Mouse (Mus musculus) layer of hippocampus, adult 9-11 months (tissue): ENCODE measurements at regions not wholly inside any gene's neighbourhood (a gene's known extent, or its start where the extent isn't known, plus 50 kb on each side); places are given as distances from the start of the nearest gene placed in this dataset.
"Not testable (repeated sequence)": the region's sequence is repeated elsewhere in the genome, so short reads cannot be mapped to it uniquely, and the experiment has no call there.

Experiments
- DNase-seq: peaks from one replicate; pipeline ENCODE4 v3.0.0; 2022

DNA sequence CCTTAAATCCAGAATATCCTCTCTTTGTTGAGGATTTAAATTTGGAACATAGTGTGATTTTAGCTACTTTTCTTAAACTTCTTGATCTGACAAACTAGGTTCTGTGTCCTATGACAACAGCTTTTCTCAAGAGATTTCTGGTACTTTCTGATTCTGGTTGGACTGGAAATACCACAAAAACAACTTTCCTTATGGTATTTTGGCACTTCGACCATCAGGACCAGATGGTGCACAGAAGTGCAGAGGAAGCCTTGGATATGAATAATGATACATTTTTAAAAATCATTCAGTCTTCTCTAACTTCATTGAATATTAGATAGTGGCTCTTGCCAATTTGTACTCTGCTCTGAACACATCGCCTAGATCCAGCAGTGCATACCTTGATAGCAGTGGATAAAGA, 303.8 kb upstream of the Flrt2 start:
- peak; percentile 80 for DNase-seq

DNA sequence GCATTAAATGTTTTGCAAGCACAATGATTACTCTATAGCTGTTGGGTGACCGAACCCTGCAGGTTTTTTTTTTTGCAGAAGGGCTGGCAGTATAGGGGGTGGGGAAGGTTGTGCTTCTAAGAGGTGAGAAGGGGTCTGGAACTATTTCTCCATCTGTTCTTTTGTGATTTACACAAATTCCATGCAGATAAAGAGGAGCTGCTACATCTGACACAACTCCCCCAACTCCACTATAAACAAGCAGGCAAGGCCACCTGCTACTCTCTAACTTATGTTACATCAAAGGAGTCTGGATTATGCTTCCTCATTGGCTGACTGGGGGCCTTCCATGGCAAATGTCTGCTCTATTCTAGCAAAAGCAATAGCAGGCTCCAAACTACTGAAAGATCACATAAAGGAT, 299.2 kb upstream of the Flrt2 start:
- DNase-seq = peak; percentile 14

DNA sequence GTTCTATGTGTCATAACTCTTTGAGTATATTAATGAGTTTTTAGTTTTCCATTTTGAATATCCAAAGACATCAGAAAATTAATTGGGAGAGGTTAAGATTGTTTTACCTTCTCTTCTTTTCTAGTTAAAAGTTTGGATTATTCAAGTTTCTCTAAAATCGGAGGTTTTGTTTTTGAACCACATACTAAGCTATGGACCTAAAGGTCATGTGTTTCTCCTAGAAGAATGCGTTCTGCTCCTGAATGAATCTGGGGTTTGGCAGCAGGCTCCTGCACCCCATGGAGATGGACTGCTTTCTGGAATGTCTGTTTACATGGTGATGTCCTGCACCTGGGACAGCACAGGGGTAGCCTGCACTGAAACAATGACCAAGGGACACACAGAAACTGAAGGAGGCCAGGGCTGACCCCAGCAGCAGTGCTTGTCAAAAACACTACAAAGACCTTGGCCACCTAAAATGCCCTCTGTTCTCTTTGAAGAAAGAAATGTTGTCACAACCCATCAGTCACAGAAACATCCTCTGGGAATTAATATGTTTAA, 297.0 kb upstream of the Flrt2 start:
- DNase-seq = no peak

DNA sequence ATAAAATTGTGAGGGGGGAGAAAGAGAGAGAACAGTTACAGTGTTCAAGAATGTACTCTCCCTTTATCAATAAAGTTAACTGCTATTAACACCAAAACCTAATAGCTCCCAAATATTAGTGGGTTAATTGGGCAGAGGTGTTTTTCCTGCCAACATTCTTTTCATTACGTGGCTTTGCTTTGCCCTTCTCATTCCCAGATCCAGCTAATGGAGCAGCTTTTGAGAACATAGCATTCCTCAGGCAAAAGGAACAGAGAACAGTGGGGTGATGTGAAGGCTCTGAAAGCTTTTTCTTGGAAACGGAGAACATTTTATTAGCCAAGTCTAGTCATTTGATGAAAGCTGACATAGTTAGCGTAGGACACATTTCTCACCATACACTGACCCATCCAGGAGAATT, 271.2 kb upstream of the Flrt2 start:
- DNase-seq = no peak

DNA sequence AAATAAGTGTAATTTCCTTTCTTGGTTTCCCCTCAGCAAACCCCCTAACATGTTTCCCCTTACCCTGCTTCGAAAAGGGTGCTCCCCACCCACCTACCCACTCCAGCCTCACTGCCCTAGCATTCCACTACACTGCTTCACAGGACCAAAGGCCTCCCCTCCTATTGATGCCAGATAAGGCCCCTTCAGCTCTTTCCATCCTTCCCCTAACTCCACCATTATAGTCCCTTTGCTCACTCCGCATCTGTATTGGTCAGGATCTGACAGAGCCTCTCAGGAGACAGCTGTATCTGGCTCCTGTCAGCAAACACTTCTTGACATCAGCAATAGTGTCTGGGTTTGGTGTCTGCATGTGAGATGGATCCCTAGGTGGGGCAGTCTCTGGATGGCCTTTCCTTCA, 267.3 kb upstream of the Flrt2 start:
- DNase-seq = no peak

DNA sequence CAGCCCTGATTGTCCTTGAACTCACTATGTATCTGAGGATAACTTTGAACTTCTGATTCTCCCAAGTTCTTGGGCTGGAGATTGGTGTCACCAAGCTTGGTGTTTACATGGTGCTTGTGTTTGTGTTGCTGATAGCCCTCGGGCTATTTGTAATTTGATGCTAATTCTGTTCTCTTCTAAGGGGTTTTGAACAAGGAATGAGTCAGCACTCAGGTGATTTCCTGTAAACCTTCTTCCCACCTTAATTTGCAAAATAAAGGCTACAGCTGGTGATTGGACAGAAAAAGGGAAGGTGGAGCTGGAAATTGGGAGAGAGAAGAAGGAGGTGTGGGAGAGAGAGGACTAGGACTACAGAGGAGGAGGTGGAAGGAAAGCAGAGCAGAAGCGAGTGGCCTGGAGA, 254.8 kb upstream of the Flrt2 start:
- DNase-seq = no peak

DNA sequence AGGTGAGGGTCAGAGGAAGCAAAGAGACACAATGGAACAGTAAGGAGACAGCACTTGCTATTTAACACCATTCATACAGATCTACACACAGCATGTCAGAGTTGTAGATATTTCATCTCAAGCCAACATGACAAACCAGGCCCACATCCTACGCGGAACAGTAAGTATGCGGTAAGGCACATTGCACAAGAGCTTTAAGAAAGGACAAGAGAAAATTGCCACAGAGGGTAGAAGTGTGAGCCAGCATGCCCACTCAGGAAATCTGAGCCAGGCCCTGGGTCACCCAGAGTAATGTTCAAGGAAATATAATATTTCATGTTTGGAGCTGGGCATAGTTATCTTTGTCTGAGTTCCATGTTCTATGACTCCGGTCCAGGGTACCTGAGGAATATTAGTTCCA, 234.5 kb upstream of the Flrt2 start:
- DNase-seq = no peak

DNA sequence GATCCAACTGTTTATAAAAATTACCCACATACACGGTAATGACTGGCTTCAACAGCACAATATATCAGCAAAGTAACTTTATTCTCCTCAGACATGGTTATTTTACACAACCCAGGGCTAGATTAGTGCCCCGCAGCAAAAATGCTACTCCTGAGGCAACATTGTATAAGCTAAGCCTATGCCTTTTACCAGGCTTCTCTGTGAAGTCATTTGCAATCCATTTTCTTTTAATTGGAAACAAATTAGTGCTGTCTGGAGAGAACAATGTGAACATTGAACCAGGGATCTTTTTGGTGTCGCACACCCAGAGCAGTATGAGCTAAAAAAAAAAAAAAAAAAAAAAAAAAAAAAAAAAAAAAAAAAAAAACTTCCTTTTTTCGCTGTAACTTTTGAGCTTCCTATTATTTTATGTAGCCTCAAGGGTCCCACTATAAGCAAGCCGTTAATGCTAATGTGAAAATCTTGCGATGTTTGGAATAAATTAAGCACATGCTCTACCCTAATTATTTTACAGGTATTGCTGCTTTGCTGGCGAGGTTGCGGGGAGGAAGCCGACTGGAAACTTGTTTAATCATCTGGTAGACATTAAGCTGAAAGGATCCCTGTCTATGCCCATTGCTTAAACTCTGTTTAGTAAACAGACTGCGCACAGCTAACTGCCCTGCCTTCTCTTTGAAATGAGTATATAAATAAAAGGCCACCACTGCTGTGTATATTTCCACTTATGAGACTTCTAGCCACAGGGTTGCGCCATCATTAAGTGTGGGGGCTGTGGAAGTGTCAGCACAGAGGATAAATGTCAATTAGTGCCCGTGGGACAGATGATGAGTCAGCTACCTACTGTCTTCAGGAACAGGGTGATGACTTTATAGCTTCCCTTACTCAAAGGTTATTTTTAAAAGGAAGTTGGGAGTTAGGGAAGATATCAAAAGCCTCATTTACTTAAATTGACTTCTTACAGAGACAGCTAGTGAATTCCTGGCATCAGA, 225.2 kb upstream of the Flrt2 start:
- DNase-seq = no peak

DNA sequence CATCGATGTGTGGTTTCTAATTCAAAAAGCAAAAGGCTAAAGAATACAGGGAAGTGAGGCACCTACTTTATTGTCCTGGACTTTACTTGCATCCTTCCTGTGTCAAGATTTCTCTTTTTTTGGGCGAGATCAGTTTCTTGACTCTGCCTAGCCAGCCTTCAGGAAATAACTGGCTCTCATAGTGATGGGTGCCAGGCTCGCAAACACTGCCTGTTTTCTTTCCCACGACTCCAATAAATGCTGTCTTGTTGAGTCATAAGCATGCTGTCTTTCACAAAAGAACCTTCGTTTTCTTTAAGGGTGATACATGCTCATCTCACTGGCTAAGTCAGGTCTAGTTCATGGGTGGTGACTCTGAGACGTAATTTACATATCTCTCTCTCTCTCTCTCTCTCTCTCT, 222.1 kb upstream of the Flrt2 start:
- DNase-seq = no peak

DNA sequence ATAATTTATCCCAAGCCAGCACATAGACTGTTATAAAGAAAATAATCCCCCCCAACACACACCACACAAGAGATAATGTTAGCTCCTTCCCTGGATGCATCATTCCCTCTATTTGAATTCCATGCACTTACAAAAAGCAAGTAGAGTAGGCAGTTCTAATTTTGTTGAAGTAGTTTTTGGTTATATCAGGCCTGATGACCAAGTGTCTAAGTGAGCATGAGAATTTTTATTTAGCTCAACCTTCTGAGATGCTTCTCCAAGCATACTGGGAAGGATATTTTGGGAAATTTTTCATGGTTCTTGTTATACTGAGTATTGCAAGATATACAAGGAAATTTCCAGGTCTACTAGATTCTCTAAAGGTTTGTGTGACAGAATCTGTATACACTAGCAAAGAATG, 205.5 kb upstream of the Flrt2 start:
- DNase-seq = no peak

DNA sequence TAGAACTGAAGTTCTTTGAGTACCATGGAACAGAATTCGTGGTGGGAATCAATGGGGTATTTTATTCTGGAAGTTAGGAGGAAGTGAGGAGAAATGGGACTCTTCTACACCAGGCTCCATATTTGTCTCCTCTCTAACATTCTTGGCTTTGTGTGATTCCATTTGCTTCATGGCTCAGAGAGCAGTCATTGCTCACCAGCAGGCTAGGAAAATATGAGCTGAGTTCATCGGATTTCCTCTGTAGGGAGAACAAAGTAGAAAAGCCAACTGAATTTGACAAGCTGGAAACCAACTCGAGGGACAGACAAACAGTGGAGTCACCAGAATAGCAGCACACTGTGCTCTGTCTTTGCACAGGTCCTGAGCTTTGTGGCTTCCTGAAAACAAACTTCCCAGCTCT, 203.7 kb upstream of the Flrt2 start:
- DNase-seq = no peak

DNA sequence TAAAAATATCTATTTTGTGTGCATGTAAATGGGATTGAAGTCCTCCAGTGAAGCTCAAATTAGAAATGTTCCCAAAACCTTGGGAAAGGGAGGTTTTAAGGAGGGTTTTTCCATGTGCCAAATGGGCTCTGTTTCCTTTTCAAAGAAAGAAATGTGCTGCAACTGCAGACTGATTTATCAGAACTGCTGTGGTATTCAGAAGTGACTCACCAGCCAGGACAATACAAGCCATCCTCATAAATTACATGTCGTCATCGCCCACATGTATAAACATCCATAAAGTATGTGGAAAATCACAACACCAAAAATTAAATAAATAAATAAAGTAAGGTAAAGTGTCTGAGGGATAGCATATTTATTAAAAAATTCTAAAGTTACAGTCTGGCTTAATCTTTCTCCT, 202.7 kb upstream of the Flrt2 start:
- DNase-seq = no peak

DNA sequence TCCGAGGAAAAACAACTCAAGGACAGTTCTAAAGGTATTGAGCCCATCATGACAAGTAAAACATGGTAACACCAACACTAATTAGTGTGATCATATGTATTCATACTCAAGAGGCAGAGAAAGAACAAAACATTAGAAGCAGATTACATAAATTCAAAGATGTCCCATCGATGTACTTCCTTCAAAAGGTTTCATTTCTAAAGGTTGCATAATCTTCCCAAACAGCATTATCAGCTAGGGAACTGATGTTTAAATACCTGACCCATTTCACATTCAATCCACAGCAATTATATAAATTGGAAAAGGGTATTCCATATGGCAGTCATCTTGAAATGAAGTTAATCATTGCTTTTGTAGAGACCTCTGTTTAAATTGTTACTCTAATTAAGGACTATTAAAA, 202.2 kb upstream of the Flrt2 start:
- DNase-seq = no peak

DNA sequence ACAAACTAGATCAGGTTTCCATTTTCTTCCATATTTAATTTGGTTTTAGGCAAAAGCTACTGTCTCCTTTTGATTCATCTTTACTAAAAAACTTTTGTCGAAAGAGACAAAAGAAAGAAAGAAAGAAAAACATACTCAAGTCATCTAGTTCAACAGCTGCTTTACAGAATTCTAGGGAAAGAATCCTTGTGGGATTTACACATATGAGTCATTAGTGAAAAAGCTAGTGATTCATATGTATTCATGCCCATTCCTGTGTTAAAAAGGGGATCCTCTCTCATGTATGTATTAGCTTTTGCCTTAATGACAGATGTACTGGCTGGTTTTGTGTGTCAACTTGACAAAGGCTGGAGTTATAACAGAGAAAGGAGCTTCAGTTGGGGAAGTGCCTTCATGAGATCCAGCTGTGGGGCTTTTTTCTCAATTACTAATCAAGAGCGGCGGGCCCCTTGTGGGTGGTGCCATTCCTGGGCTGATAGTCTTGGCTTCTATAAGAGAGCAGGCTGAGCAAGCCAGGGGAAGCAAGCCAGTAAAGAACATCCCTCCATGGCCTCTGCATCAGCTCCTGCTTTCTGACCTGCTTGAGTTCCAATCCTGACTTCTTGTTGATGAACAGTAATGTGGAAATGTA, 200.1 kb upstream of the Flrt2 start:
- DNase-seq = not testable (repeated sequence)

DNA sequence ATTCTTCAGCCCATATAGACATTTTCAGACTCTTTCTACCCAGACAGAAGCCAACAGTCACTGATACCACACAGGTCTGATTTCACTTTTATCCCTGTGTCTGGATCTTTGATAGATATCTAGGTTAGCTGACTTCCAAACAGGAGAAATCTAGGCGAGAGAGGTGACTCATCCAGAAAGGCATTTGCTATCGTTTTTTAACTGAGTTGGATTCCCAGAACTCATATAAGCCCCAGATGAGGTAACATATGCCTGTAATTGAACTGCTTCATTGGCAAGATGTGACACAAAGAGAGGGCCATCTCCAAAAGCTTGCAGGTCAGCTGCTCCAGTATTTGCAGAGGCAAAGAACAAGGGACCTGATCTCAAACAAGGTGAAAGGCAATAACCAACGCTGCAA, 190.6 kb upstream of the Flrt2 start:
- no peak for DNase-seq

DNA sequence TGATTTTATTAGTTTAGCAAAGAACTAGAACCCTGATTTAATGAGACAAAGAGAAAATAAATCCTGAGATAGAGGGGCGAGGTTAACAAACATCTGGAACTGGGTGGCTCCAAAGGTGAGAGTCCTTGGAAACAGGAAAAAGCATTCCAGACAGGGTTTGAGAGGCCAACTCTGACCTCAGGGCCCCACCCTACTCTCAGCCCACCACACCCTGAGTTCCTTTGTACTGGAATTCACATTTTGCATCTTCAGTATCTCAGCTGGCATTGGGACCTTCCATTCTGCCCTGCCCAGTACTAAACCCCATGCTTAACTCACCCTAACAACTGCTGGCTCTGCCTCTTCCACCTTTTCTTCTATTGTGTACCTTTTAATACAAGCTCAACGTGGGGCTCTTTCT, 172.0 kb upstream of the Flrt2 start:
- no peak for DNase-seq

DNA sequence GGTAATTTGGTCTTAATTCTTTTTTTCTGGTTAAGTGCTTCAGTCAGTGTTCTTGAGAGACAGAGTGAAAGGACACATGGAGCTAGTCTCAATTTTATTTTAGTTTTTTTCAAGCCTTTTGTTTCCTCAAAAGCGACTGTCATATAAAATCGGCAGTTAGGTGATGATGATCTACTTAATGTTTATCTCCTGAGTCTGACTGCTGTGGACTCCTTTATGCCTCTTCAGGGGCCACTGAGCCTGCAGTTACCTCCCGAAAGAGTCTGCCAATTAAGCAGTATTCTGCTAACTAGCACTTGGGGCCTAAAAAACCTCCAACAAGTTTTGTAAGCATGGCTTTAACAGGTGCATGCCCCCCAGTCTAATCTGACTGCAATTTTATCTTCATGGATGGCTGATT, 170.0 kb upstream of the Flrt2 start:
- DNase-seq = no peak

DNA sequence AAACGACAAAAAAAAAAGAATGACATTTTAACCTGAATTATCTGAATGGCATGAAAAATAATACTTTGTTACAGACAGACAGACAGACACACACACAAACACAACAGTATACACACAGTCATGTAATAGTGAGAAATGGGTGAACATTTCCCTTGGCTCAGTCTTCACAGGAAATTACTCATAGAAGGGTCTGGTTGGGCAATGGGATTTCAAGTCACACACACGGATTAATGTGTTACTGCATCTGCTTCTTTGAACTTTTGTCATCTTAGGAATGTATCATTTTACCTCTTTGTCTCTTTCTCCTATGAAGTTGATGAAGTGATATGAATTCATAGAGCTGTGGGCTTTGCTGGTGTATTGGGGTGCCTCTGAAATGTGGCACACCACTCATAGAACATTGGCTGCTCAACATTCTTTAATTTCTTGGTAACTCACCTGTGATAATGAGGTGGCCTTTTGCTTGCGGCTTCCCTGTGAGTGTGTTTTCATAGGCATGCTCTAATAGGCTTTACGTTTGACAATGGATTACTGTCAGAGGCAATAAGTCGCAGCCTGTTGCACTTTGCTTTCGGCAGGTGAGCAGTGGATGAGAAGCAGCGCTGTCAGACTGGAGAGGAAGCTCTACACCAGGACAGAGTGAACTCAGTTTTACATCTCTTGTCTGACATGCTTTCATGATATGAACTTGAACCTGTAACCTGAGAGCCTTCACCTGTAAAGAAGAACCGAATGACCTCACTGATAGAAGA, 158.0 kb upstream of the Flrt2 start:
- DNase-seq = no peak

DNA sequence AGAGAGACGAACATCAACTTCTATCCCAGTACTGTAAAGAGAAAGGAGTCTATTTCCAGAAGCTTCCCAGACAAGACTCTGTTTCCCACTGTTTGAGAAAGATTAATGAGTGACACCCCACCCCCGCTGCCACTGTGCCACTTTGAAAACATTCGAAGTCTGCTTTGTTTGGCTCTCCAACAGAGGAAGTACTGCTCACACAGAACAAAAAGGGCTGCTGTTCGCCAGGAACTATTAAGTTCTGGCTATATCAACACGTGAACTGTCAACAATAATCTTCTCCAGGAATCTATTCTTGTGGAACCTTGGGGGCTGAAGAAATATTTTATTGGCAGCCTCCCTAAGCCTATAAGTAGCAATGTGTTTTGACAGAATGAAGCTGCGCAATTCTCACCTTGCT, 144.7 kb upstream of the Flrt2 start:
- DNase-seq = no peak

DNA sequence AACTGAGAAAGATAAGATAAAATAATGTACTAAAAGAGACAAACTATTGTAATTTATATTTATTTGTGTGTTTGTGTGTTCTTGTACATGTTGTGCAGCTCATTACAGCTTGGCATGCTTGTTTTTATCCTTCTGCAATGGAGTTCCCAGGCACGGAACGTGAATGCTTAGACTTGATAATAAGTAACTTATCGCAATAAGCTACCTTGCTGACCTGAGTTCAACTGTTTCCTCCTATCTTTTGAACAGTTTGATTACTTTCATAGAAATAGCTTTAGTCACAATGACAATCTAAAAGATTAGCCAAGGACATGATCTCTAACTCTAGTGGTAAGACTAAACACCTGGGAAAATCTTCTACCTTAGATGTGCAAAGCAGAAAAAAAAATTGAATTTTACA, 138.9 kb upstream of the Flrt2 start:
- DNase-seq = no peak

DNA sequence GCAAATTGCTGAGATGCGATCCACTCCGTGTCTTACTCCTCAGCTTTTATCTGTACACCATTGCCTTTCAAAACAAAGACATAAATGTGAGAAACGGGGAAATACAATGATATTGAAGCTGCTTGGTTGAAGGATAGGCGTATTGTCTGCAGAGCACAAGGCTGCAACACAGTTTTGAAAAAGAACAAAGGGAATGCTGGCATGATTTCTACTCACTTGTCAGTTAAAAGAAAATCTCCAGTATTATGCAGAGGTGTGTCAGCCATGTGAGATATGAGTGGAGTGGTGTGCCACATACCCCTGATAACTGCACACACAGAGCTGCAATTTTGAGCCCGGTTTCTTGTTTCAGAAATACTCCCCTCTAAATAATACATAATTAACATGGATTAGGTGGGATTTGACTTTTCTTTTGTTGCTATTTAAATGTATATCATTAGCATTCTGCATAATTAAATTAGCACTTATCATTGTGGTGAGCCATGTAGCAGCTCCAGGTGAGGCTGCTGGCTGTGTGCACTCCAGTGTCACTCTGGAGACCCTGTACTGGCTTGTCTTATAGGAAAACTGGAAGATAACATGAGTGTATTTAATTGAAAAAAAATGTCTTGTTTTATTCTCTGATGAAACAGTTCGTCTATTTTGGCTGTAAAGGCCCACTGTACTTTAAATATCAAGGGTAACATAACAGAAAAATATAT, 133.2 kb upstream of the Flrt2 start:
- no peak for DNase-seq

DNA sequence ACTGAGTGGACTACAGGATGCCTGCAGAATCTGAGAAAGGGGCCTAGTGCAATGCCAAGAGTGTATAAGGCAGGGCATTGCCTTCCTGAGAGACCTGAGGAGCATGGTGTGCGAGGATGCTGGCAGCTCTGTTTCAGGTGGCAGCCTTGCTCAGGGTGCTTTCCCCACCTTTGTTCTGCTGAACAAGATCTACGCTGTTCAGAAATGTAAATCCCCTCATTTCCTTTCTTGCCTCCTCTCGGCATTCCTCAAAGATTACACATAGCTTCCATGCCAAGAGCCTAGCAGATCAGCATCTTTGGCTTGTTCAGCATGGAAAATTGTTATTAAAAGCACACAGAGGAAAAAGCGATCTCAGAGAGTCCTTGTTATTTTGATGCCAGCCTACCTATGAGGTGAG, 128.6 kb upstream of the Flrt2 start:
- DNase-seq = no peak

DNA sequence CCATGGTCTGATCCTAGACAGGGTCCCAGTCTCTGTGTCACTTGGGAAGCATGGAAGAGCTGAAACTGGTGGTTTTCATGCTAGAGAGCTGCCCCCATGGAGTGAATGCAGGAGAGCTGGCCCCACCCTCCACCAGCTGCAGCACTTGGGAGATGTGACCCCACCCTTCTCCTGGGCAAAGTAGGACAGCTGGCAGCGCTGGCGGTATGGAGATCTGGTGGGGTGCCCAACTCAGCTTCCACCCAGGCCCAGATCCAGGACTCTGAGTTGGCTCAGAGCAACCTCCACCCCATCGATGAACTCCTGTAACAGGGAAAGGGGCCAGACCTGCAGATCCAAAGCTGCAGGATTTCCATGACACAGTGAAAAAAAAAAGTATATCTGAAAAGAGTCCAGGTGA, 115.3 kb upstream of the Flrt2 start:
- no peak for DNase-seq
